Mouse (Mus musculus): ENCODE measurements around the gene Cnnm1. TPM values are rescaled to one million over a fixed set of nuclear protein-coding genes. Genes with fewer than 3 reads are reported as not detected.

The Cnnm1 gene
- polyA plus RNA-seq, 1 experiment from 2014 or later = 2.3 TPM

GRCm38 (mm10) chr19:43505441-43505840 lies 65.2 kb downstream of the Cnnm1 start:
- no peak overlapping the region for H3K9ac ChIP-seq (replicated peaks; ENCODE audit: low read length)
- no peak overlapping the region for H3K27ac ChIP-seq (replicated peaks; ENCODE audit: low read depth, low read length)
- H3K4me1 ChIP-seq (ENCODE audit: control insufficient read depth, insufficient read depth, low read length) = no peaks in the 10 kb centered on the region
- H3K36me3 ChIP-seq (ENCODE audit: control insufficient read depth, insufficient read depth, low read length) = peaks cover 63% of the 10 kb centered on the region
- H3K9me3 ChIP-seq (ENCODE audit: control insufficient read depth, low read length) = no peaks in the 10 kb centered on the region
- H3K27me3 ChIP-seq (ENCODE audit: control insufficient read depth, insufficient read depth, low read length) = no peaks in the 10 kb centered on the region
- H3K4me2 ChIP-seq (ENCODE audit: low read length) = no peak overlapping the region
- DNase-seq (no peak), ATAC-seq (ENCODE audit: low FRiP score, low TSS enrichment) (no peak)
- WGBS = 91% methylated on average over 12 of the region's 12 CpGs
- no peak overlapping the region for H3K4me3 ChIP-seq (replicated peaks; ENCODE audit: low read depth, low read length)

- ATAC-seq (ENCODE audit: low FRiP score, low TSS enrichment) (no peak), DNase-seq (no peak)
- 95% methylated on average over 14 of the region's 14 CpGs for WGBS
- Histone ChIP-seq H3K27ac (replicated peaks; ENCODE audit: low read depth, low read length) (no peak overlapping the region), H3K4me3 (replicated peaks; ENCODE audit: low read depth, low read length) (no peak overlapping the region), H3K4me1 (ENCODE audit: control insufficient read depth, insufficient read depth, low read length) (no peaks in the 10 kb centered on the region), H3K36me3 (ENCODE audit: control insufficient read depth, insufficient read depth, low read length) (peaks cover 43% of the 10 kb centered on the region), H3K27me3 (ENCODE audit: control insufficient read depth, insufficient read depth, low read length) (no peaks in the 10 kb centered on the region), H3K9ac (replicated peaks; ENCODE audit: low read length) (no peak overlapping the region), H3K4me2 (ENCODE audit: low read length) (no peak overlapping the region), H3K9me3 (ENCODE audit: control insufficient read depth, low read length) (no peaks in the 10 kb centered on the region)
Measured at GRCm38 (mm10) chr19:43510436-43511220, 70.4 kb downstream of the Cnnm1 start.

GRCm38 (mm10) chr19:43511621-43512620 lies 71.7 kb downstream of the Cnnm1 start:
- H3K9me3 ChIP-seq (ENCODE audit: control insufficient read depth, low read length) = no peaks in the 10 kb centered on the region
- DNase-seq (no peak), ATAC-seq (ENCODE audit: low FRiP score, low TSS enrichment) (no peak)
- no peaks in the 10 kb centered on the region for H3K27me3 ChIP-seq (ENCODE audit: control insufficient read depth, insufficient read depth, low read length)
- H3K4me3 ChIP-seq (replicated peaks; ENCODE audit: low read depth, low read length) = no peak overlapping the region
- 89% methylated on average over 22 of the region's 22 CpGs for WGBS
- peaks cover 40% of the 10 kb centered on the region for H3K36me3 ChIP-seq (ENCODE audit: control insufficient read depth, insufficient read depth, low read length)
- no peaks in the 10 kb centered on the region for H3K4me1 ChIP-seq (ENCODE audit: control insufficient read depth, insufficient read depth, low read length)
- H3K9ac ChIP-seq (replicated peaks; ENCODE audit: low read length) = no peak overlapping the region
- H3K27ac ChIP-seq (replicated peaks; ENCODE audit: low read depth, low read length) = no peak overlapping the region
- H3K4me2 ChIP-seq (ENCODE audit: low read length) = no peak overlapping the region

GRCm38 (mm10) chr19:43513874-43514273 lies 73.6 kb downstream of the Cnnm1 start:
- Histone ChIP-seq H3K4me2 (ENCODE audit: low read length) (no peak overlapping the region), H3K9me3 (ENCODE audit: control insufficient read depth, low read length) (no peaks in the 10 kb centered on the region), H3K9ac (replicated peaks; ENCODE audit: low read length) (no peak overlapping the region), H3K4me3 (replicated peaks; ENCODE audit: low read depth, low read length) (no peak overlapping the region), H3K27me3 (ENCODE audit: control insufficient read depth, insufficient read depth, low read length) (no peaks in the 10 kb centered on the region), H3K4me1 (ENCODE audit: control insufficient read depth, insufficient read depth, low read length) (no peaks in the 10 kb centered on the region), H3K27ac (replicated peaks; ENCODE audit: low read depth, low read length) (no peak overlapping the region), H3K36me3 (ENCODE audit: control insufficient read depth, insufficient read depth, low read length) (peaks cover 32% of the 10 kb centered on the region)
- no peak for DNase-seq
- WGBS = 95% methylated on average over 8 of the region's 8 CpGs
- no peak for ATAC-seq (ENCODE audit: low FRiP score, low TSS enrichment)

GRCm38 (mm10) chr19:43515668-43516396 lies 75.6 kb downstream of the Cnnm1 start:
- no peak overlapping the region for H3K9ac ChIP-seq (replicated peaks; ENCODE audit: low read length)
- H3K4me2 ChIP-seq (ENCODE audit: low read length) = no peak overlapping the region
- H3K4me3 ChIP-seq (replicated peaks; ENCODE audit: low read depth, low read length) = no peak overlapping the region
- H3K9me3 ChIP-seq (ENCODE audit: control insufficient read depth, low read length) = no peaks in the 10 kb centered on the region
- no peak for ATAC-seq (ENCODE audit: low FRiP score, low TSS enrichment)
- H3K27me3 ChIP-seq (ENCODE audit: control insufficient read depth, insufficient read depth, low read length) = no peaks in the 10 kb centered on the region
- 95% methylated on average over 23 of the region's 23 CpGs for WGBS
- peaks cover 22% of the 10 kb centered on the region for H3K36me3 ChIP-seq (ENCODE audit: control insufficient read depth, insufficient read depth, low read length)
- 0 out of 2 replicates have a peak, but pooled peaks cover 2% of the 10 kb centered on the region for H3K4me1 ChIP-seq (ENCODE audit: control insufficient read depth, insufficient read depth, low read length)
- H3K27ac ChIP-seq (replicated peaks; ENCODE audit: low read depth, low read length) = no peak overlapping the region
- DNase-seq = no peak

GRCm38 (mm10) chr19:43516397-43517035 lies 76.3 kb downstream of the Cnnm1 start:
- ATAC-seq (ENCODE audit: low FRiP score, low TSS enrichment) (no peak), DNase-seq (no peak)

GRCm38 (mm10) chr19:43517320-43517719 lies 77.1 kb downstream of the Cnnm1 start:
- no peak overlapping the region for H3K9ac ChIP-seq (replicated peaks; ENCODE audit: low read length)
- no peak for ATAC-seq (ENCODE audit: low FRiP score, low TSS enrichment)
- 64% methylated on average over 6 of the region's 6 CpGs for WGBS

More at GRCm38 (mm10) chr19:43516397-43517035, 76.3 kb downstream of the Cnnm1 start:
- H3K9me3 ChIP-seq (ENCODE audit: control insufficient read depth, low read length) = no peaks in the 10 kb centered on the region
- no peak overlapping the region for H3K4me2 ChIP-seq (ENCODE audit: low read length)
- no peak overlapping the region for H3K9ac ChIP-seq (replicated peaks; ENCODE audit: low read length)
- peaks cover 15% of the 10 kb centered on the region for H3K36me3 ChIP-seq (ENCODE audit: control insufficient read depth, insufficient read depth, low read length)
- H3K4me3 ChIP-seq (replicated peaks; ENCODE audit: low read depth, low read length) = no peak overlapping the region
- no peak overlapping the region for H3K27ac ChIP-seq (replicated peaks; ENCODE audit: low read depth, low read length)
- H3K4me1 ChIP-seq (ENCODE audit: control insufficient read depth, insufficient read depth, low read length) = peaks cover 8% of the 10 kb centered on the region; the same call in 1 of the 2 replicates
- WGBS = 92% methylated on average over 14 of the region's 14 CpGs
- H3K27me3 ChIP-seq (ENCODE audit: control insufficient read depth, insufficient read depth, low read length) = no peaks in the 10 kb centered on the region

GRCm38 (mm10) chr19:43517808-43518207 lies 77.6 kb downstream of the Cnnm1 start:
- Histone ChIP-seq H3K27ac (replicated peaks; ENCODE audit: low read depth, low read length) (no peak overlapping the region), H3K9me3 (ENCODE audit: control insufficient read depth, low read length) (no peaks in the 10 kb centered on the region), H3K4me2 (ENCODE audit: low read length) (no peak overlapping the region), H3K4me3 (replicated peaks; ENCODE audit: low read depth, low read length) (no peak overlapping the region), H3K27me3 (ENCODE audit: control insufficient read depth, insufficient read depth, low read length) (no peaks in the 10 kb centered on the region), H3K9ac (replicated peaks; ENCODE audit: low read length) (no peak overlapping the region), H3K36me3 (ENCODE audit: control insufficient read depth, insufficient read depth, low read length) (peaks cover 9% of the 10 kb centered on the region), H3K4me1 (ENCODE audit: control insufficient read depth, insufficient read depth, low read length) (peaks cover 19% of the 10 kb centered on the region)
- ATAC-seq (ENCODE audit: low FRiP score, low TSS enrichment) (no peak), DNase-seq (no peak)
- 72% methylated on average over 7 of the region's 7 CpGs for WGBS

More at GRCm38 (mm10) chr19:43517320-43517719, 77.1 kb downstream of the Cnnm1 start:
- Histone ChIP-seq H3K36me3 (ENCODE audit: control insufficient read depth, insufficient read depth, low read length) (peaks cover 13% of the 10 kb centered on the region), H3K4me1 (ENCODE audit: control insufficient read depth, insufficient read depth, low read length) (peaks cover 15% of the 10 kb centered on the region), H3K9me3 (ENCODE audit: control insufficient read depth, low read length) (no peaks in the 10 kb centered on the region), H3K27me3 (ENCODE audit: control insufficient read depth, insufficient read depth, low read length) (no peaks in the 10 kb centered on the region), H3K27ac (replicated peaks; ENCODE audit: low read depth, low read length) (no peak overlapping the region), H3K4me3 (replicated peaks; ENCODE audit: low read depth, low read length) (no peak overlapping the region), H3K4me2 (ENCODE audit: low read length) (no peak overlapping the region)
- DNase-seq = no peak

Measured in midbrain, embryonic 14.5 days (tissue).